Mouse (Mus musculus): Measurements from ENCODE around the gene Lnpep.
"Not testable (repeated sequence)": the region's sequence is repeated elsewhere in the genome, so short reads cannot be mapped to it uniquely, and the experiment has no call there.

Lnpep gene

DNA sequence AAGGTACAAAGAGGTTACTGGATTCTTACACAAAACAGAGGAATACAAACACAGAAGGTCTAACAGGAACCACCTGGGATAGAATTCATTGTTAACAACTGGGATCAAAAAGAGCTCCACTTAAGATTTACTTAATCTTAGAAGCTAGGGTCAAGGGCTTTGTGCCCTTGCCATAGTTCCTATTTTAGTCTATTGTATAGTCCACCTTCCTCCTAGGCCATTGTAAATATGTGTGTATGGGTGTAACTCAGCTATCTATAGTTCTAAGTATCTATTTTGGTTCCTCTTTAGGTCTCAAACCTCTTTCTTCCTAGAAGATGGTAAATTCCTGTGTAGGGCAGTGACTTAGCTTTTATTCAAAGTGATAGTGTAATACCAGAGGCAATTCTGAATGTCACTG, 128.6 kb downstream of the Lnpep start:
- not testable (repeated sequence) for DNase-seq (ENCODE audit: low read depth, low spot score)

DNA sequence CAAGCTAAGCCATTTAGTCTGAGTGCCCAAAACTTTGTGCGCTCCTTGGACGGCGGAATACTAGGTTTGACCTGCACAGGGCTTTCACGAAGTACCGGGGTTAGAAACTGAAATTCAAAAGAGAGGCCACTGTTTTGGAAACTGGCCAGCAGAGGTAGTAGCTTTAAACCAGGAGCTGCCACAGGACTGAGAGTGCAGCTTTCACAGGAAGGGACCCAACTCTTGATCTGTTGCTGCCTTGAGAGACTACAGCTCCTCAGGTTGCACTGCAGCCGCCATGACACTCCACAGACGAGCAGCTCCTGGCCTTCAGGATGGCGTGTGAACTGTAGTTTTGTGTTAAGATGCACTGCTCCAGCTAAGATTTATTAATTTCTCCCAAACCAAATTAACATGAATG, 132.7 kb downstream of the Lnpep start:
- DNase-seq (ENCODE audit: low read depth, low spot score): no peak

DNA sequence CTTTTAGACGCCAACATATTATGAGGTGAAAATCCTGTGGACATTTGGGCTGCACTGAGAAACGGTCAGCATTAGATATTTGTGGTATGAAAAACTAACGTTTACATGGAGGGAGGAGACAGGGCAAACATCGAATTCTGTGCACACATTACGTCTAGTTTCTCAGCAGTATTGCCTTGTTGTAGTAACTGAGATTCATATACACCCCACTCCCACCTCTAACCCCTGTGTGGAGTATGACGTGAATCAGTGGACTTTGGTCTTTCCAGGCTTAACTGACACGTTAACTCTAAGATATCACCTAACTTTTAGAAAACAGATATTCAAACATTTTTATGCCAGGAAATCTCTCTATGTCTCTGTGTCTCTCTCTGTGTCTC, 133.2 kb downstream of the Lnpep start:
- DNase-seq (ENCODE audit: low read depth, low spot score): no peak

DNA sequence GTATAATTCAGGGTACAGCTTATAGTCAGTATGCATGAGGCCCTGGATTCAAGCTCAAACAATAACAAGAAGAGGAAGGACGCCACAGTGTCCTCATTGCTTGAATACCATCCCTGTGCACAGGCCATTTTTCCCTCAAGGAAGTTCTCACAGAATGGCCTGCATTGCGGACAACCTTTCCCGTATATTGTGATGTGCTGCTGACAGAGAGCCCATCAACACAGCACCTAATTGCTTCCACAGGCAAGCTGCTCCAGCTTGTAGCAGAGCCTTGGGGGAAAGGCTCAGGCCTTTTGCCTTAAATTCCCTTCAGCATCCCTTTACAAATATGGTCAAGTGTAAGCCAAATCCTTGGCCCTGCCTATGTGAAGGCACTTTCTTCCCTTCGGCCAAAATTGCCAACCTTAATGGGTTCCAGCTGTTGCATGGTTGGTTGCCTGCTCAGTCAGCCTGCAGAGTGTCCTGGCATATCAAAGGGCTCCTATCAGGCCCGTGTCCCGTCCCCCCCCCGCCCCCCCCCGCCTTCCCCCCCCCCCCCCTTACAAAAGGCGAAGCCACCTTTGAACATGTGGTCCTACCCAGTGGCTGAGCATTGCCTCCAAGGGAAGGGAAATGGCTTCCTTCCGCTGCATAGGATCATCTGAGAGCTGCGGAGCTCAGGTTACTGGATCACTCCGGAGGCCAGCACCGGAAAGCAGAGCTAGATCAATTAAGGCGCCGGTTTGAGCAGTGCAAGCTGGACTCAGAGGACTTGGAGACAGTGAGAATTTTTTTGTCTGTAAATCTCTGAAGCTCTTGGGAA, 133.8 kb downstream of the Lnpep start:
- no peak for DNase-seq (ENCODE audit: low read depth, low spot score)

DNA sequence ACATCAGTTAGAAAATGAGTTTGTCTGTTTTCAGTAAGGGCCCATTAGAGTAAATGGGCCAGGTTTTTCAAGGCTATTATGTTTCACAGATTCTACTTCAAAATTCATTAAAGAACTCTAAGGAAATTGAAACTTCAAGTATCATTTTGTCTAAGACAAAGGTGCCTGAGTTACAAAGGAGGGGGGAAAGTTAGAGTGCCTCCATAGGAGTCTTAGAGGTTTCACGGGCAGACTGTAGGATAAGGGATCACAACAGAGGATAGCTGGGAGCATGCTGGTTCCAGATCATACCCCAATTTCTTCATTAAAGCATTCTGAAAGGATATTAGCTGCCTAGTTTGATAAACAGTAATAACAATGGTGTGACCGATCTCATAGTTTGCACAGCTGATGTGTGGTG, 139.1 kb downstream of the Lnpep start:
- DNase-seq (ENCODE audit: low read depth, low spot score): no peak

Data from c-Kit-negative CD71-positive TER-119-positive erythroid progenitor cells, embryonic 14.5 days (primary cell).